Mouse (Mus musculus) C2C12 (cell line): ENCODE results near the gene Slc38a2.

ENCODE experiments used
- CTCF ChIP-seq: IDR thresholded peaks from one replicate; pipeline ENCODE4 v1.5.1; 2011; ENCODE audit not compliant: control insufficient read depth, insufficient read depth, insufficient read length
- FOSL1 ChIP-seq: IDR thresholded peaks from one replicate; pipeline ENCODE4 v1.8.0; 2011; ENCODE audit warnings: mild to moderate bottlenecking, low read length; ENCODE audit not compliant: poor library complexity, insufficient read depth, severe bottlenecking
- MYOD1 ChIP-seq: IDR thresholded peaks from one replicate; pipeline ENCODE4 v1.6.1; 2011; ENCODE audit warnings: low read depth; ENCODE audit not compliant: control insufficient read depth, insufficient read length
- MYOG ChIP-seq: IDR thresholded peaks from one replicate; pipeline ENCODE4 v1.6.1; 2011; ENCODE audit not compliant: control insufficient read depth, insufficient read length; ENCODE audit errors: extremely low read depth
- USF1 ChIP-seq: IDR thresholded peaks from one replicate; pipeline ENCODE4 v1.6.1; 2011; ENCODE audit warnings: low read depth, mild to moderate bottlenecking, control low read depth, moderate library complexity

GRCm38 (mm10) chr15:96689919-96690318 lies 9.6 kb downstream of the Slc38a2 start:
- TF ChIP-seq CTCF (no peak), USF1 (no peak), MYOD1 (no peak), FOSL1 (no peak), MYOG (no peak)
